Mouse (Mus musculus) MEL (cell line): ENCODE results near the gene Lgr6.

Source experiments
- CTCF ChIP-seq, 3 experiments: IDR thresholded peaks in 2 of 3; conservative IDR thresholded peaks in 1 of 3; 2 replicates each; pipeline ENCODE4 v1.5.1; 2011 to 2012; ENCODE audit warnings: low read length in 3 of 3, low read depth in 2 of 3, mild to moderate bottlenecking in 2 of 3, improper control_type of control experiment in 1 of 3, inconsistent platforms in 1 of 3, mixed read lengths in 1 of 3, moderate library complexity in 1 of 3; ENCODE audit not compliant: control insufficient read depth in 1 of 3, insufficient read depth in 1 of 3, poor library complexity in 1 of 3, severe bottlenecking in 1 of 3
- E2F4 ChIP-seq: IDR thresholded peaks from 2 replicates; pipeline ENCODE4 v1.6.1; 2011; ENCODE audit warnings: low read depth, low read length, improper control_type of control experiment, borderline replicate concordance
- EP300 ChIP-seq, 2 experiments: IDR thresholded peaks; 2 replicates each; pipeline ENCODE4 v1.6.1; 2011; ENCODE audit warnings: improper control_type of control experiment in 2 of 2, low read length in 2 of 2, low read depth in 1 of 2, mild to moderate bottlenecking in 1 of 2
- GABPA ChIP-seq: IDR thresholded peaks from 2 replicates; pipeline ENCODE4 v1.6.1; 2012; ENCODE audit warnings: low read depth, mild to moderate bottlenecking, inconsistent platforms, low read length, improper control_type of control experiment, moderate library complexity
- GATA1 ChIP-seq: IDR thresholded peaks from 2 replicates; pipeline ENCODE4 v1.6.1; 2011; ENCODE audit warnings: low read depth, low read length, improper control_type of control experiment
- JUND ChIP-seq: IDR thresholded peaks from 2 replicates; pipeline ENCODE4 v1.6.1; 2011; ENCODE audit warnings: low read depth, mild to moderate bottlenecking, improper control_type of control experiment, low read length
- MAX ChIP-seq: IDR thresholded peaks from 2 replicates; pipeline ENCODE4 v1.6.1; 2011; ENCODE audit warnings: low read length, improper control_type of control experiment
- MEF2A ChIP-seq: IDR thresholded peaks from 2 replicates; pipeline ENCODE4 v1.6.1; 2014; ENCODE audit warnings: low read depth, mild to moderate bottlenecking, inconsistent platforms, low read length, improper control_type of control experiment; ENCODE audit not compliant: poor library complexity, insufficient replicate concordance, severe bottlenecking; ENCODE audit errors: extremely low read depth
- NELFE ChIP-seq: IDR thresholded peaks from 2 replicates; pipeline ENCODE4 v1.6.1; 2011; ENCODE audit warnings: low read depth, low read length, improper control_type of control experiment
- POLR2A ChIP-seq, 2 experiments: IDR thresholded peaks; 2 replicates each; pipeline ENCODE4 v1.6.1; 2011 to 2012; ENCODE audit warnings: low read length in 2 of 2, mild to moderate bottlenecking in 2 of 2, control low read depth in 1 of 2, improper control_type of control experiment in 1 of 2, low read depth in 1 of 2, moderate library complexity in 1 of 2; ENCODE audit not compliant: control insufficient read depth in 1 of 2, insufficient read depth in 1 of 2, poor library complexity in 1 of 2
- SIN3A ChIP-seq: IDR thresholded peaks from 2 replicates; pipeline ENCODE4 v1.6.1; 2012; ENCODE audit warnings: low read length, improper control_type of control experiment, inconsistent platforms
- TBP ChIP-seq: IDR thresholded peaks from 2 replicates; pipeline ENCODE4 v1.8.0; 2011; ENCODE audit warnings: low read depth, low read length, improper control_type of control experiment
- USF1 ChIP-seq: IDR thresholded peaks from 2 replicates; pipeline ENCODE4 v1.6.1; 2014; ENCODE audit warnings: low read depth, mild to moderate bottlenecking, inconsistent platforms, low read length, improper control_type of control experiment, moderate library complexity
- ZKSCAN1 ChIP-seq: IDR thresholded peaks from 2 replicates; pipeline ENCODE4 v1.6.1; 2012; ENCODE audit warnings: low read depth, mild to moderate bottlenecking, inconsistent platforms, low read length, improper control_type of control experiment, moderate library complexity

DNA sequence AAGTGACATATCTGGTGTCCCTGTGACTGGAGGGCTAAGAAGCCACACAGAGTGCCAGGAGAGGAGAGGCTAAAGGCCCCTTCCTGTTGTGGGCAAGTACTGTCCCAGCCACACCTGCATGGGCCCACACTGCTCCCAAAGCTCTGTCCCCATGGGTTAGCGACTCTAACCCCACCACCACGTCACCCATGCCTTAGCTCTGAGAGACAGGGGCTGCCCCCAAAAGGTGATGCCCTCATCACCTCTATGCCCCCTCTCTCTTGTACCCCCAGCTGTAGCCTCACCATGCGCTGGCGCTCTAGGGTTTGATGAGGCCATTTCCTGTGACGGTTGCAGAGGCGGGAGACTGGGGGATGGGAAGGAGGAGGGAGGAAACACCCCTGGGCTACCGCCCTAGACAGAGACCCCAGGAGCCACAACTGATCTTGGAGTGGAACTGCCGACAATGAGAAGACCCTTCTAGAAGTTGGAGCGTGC is 27.9 kb upstream of the Lgr6 start:
- no peak for TF ChIP-seq CTCF (IDR thresholded peaks at IDR 0.05 in 2 of 3, conservative IDR thresholded peaks at IDR 0.05 in 1 of 3; ENCODE audit: control insufficient read depth in 1 of 3, insufficient read depth in 1 of 3, low read depth in 2 of 3, low read length in 3 of 3, poor library complexity in 1 of 3, severe bottlenecking in 1 of 3)
- TF ChIP-seq EP300 (IDR thresholded peaks at IDR 0.05; ENCODE audit: low read depth in 1 of 2, low read length in 2 of 2) = peak; percentile 63 to 90; a peak in 3 of 4 replicates
- peak; percentile 94 for TF ChIP-seq E2F4
- peak in 1 of 2 experiments; percentile 64; a peak in 2 of 4 replicates for TF ChIP-seq POLR2A (IDR thresholded peaks at IDR 0.05; ENCODE audit: control insufficient read depth in 1 of 2, insufficient read depth in 1 of 2, low read depth in 1 of 2, low read length in 2 of 2, poor library complexity in 1 of 2)
- TF ChIP-seq GABPA = no peak
- TF ChIP-seq JUND = no peak
- TF ChIP-seq ZKSCAN1 = no peak
- no peak for TF ChIP-seq USF1
- TF ChIP-seq NELFE = peak; percentile 59
- peak; percentile 38; the same call in 1 of the 2 replicates for TF ChIP-seq SIN3A
- peak; percentile 32 for TF ChIP-seq MAX
- no peak for TF ChIP-seq GATA1
- TF ChIP-seq MEF2A = no peak
- peak; percentile 87 for TF ChIP-seq TBP
